Mouse (Mus musculus): ENCODE measurements around the gene Gm7073. TPM values are rescaled to one million over a fixed set of nuclear protein-coding genes. Genes with fewer than 3 reads are reported as not detected.

The Gm7073 gene
- not detected in 2 replicates for polyA plus RNA-seq (2012; ENCODE audit: insufficient read depth, insufficient read length, low replicate concordance, missing spikeins)

GRCm38 (mm10) chrX:60539149-60539548 is at the start of gene Gm7073:
Gene Gm7073, minus strand, starts transcription at chrX:60539249.
- TF ChIP-seq POLR2A (IDR thresholded peaks at IDR 0.05; ENCODE audit: insufficient read depth, low read depth, low read length) (no peak), CTCF (IDR thresholded peaks at IDR 0.05; ENCODE audit: insufficient read depth, low read depth, low read length) (no peak)

GRCm38 (mm10) chrX:60570539-60570938 is 31.5 kb upstream of the Gm7073 start:
- 46% methylated on average over 1 of the region's 1 CpGs for WGBS
- no peak overlapping the region for H3K27ac ChIP-seq (ENCODE audit: insufficient read depth, low read depth, low read length)
- H3K4me1 ChIP-seq (ENCODE audit: control insufficient read depth, insufficient read depth, low read length): no peaks in the 10 kb centered on the region
- no peak overlapping the region for H3K4me3 ChIP-seq (ENCODE audit: insufficient read depth, low read depth, low read length)
- TF ChIP-seq CTCF (IDR thresholded peaks at IDR 0.05; ENCODE audit: insufficient read depth, low read depth, low read length): no peak
- no peak for TF ChIP-seq POLR2A (IDR thresholded peaks at IDR 0.05; ENCODE audit: insufficient read depth, low read depth, low read length)

More at GRCm38 (mm10) chrX:60539149-60539548, at the start of gene Gm7073:
- no peaks in the 10 kb centered on the region for H3K4me1 ChIP-seq (ENCODE audit: control insufficient read depth, insufficient read depth, low read length)
- no peak within 1 kb of the TSS for H3K27ac ChIP-seq (ENCODE audit: insufficient read depth, low read depth, low read length)
- H3K4me3 ChIP-seq (ENCODE audit: insufficient read depth, low read depth, low read length): no peak within 1 kb of the TSS

GRCm38 (mm10) chrX:60569047-60569446 is 30.0 kb upstream of the Gm7073 start:
- no peaks in the 10 kb centered on the region for H3K4me1 ChIP-seq (ENCODE audit: control insufficient read depth, insufficient read depth, low read length)
- H3K27ac ChIP-seq (ENCODE audit: insufficient read depth, low read depth, low read length): no peak overlapping the region
- H3K4me3 ChIP-seq (ENCODE audit: insufficient read depth, low read depth, low read length): no peak overlapping the region
- TF ChIP-seq CTCF (IDR thresholded peaks at IDR 0.05; ENCODE audit: insufficient read depth, low read depth, low read length): no peak
- no peak for TF ChIP-seq POLR2A (IDR thresholded peaks at IDR 0.05; ENCODE audit: insufficient read depth, low read depth, low read length)

- 57% methylated on average over 4 of the region's 4 CpGs for WGBS
- Histone ChIP-seq H3K4me1 (ENCODE audit: control insufficient read depth, insufficient read depth, low read length) (no peaks in the 10 kb centered on the region), H3K4me3 (ENCODE audit: insufficient read depth, low read depth, low read length) (no peak overlapping the region), H3K27ac (ENCODE audit: insufficient read depth, low read depth, low read length) (no peak overlapping the region)
- TF ChIP-seq POLR2A (IDR thresholded peaks at IDR 0.05; ENCODE audit: insufficient read depth, low read depth, low read length): no peak
- no peak for TF ChIP-seq CTCF (IDR thresholded peaks at IDR 0.05; ENCODE audit: insufficient read depth, low read depth, low read length)
These were observed 16.2 kb upstream of the Gm7073 start for GRCm38 (mm10) chrX:60555242-60555641.

- Histone ChIP-seq H3K4me3 (ENCODE audit: insufficient read depth, low read depth, low read length) (peak overlapping the region; percentile 92), H3K4me1 (ENCODE audit: control insufficient read depth, insufficient read depth, low read length) (peaks cover 4% of the 10 kb centered on the region), H3K27ac (ENCODE audit: insufficient read depth, low read depth, low read length) (0 out of 2 replicates have a peak overlapping the region, but pooled peaks have one; percentile 57)
- WGBS: 34% methylated on average over 91 of the region's 113 CpGs
- TF ChIP-seq POLR2A (IDR thresholded peaks at IDR 0.05; ENCODE audit: insufficient read depth, low read depth, low read length): no peak
These were observed 8.6 kb upstream of the Gm7073 start for GRCm38 (mm10) chrX:60547444-60548304.

- Histone ChIP-seq H3K27ac (ENCODE audit: insufficient read depth, low read depth, low read length) (no peak overlapping the region), H3K4me1 (ENCODE audit: control insufficient read depth, insufficient read depth, low read length) (peaks cover 4% of the 10 kb centered on the region), H3K4me3 (ENCODE audit: insufficient read depth, low read depth, low read length) (peak overlapping the region; percentile 92)
- 20% methylated on average over 16 of the region's 16 CpGs for WGBS
- TF ChIP-seq CTCF (IDR thresholded peaks at IDR 0.05; ENCODE audit: insufficient read depth, low read depth, low read length) (no peak), POLR2A (IDR thresholded peaks at IDR 0.05; ENCODE audit: insufficient read depth, low read depth, low read length) (no peak)
These were observed 8.0 kb upstream of the Gm7073 start for GRCm38 (mm10) chrX:60547098-60547443.

GRCm38 (mm10) chrX:60545906-60546305 is 6.9 kb upstream of the Gm7073 start:
- WGBS: 39% methylated on average over 3 of the region's 3 CpGs
- H3K4me3 ChIP-seq (ENCODE audit: insufficient read depth, low read depth, low read length): no peak overlapping the region
- no peak for TF ChIP-seq POLR2A (IDR thresholded peaks at IDR 0.05; ENCODE audit: insufficient read depth, low read depth, low read length)
- no peak for TF ChIP-seq CTCF (IDR thresholded peaks at IDR 0.05; ENCODE audit: insufficient read depth, low read depth, low read length)
- peaks cover 4% of the 10 kb centered on the region for H3K4me1 ChIP-seq (ENCODE audit: control insufficient read depth, insufficient read depth, low read length)
- H3K27ac ChIP-seq (ENCODE audit: insufficient read depth, low read depth, low read length): no peak overlapping the region

GRCm38 (mm10) chrX:60545444-60545843 is 6.4 kb upstream of the Gm7073 start:
- TF ChIP-seq POLR2A (IDR thresholded peaks at IDR 0.05; ENCODE audit: insufficient read depth, low read depth, low read length) (no peak), CTCF (IDR thresholded peaks at IDR 0.05; ENCODE audit: insufficient read depth, low read depth, low read length) (no peak)
- WGBS: 0% methylated on average over 1 of the region's 1 CpGs
- Histone ChIP-seq H3K27ac (ENCODE audit: insufficient read depth, low read depth, low read length) (no peak overlapping the region), H3K4me1 (ENCODE audit: control insufficient read depth, insufficient read depth, low read length) (peaks cover 4% of the 10 kb centered on the region), H3K4me3 (ENCODE audit: insufficient read depth, low read depth, low read length) (no peak overlapping the region)

- TF ChIP-seq POLR2A (IDR thresholded peaks at IDR 0.05; ENCODE audit: insufficient read depth, low read depth, low read length): no peak
- no peak for TF ChIP-seq CTCF (IDR thresholded peaks at IDR 0.05; ENCODE audit: insufficient read depth, low read depth, low read length)
- H3K4me1 ChIP-seq (ENCODE audit: control insufficient read depth, insufficient read depth, low read length): peaks cover 4% of the 10 kb centered on the region
- no peak overlapping the region for H3K4me3 ChIP-seq (ENCODE audit: insufficient read depth, low read depth, low read length)
- no peak overlapping the region for H3K27ac ChIP-seq (ENCODE audit: insufficient read depth, low read depth, low read length)
- 64% methylated on average over 4 of the region's 4 CpGs for WGBS
These were observed 5.0 kb upstream of the Gm7073 start for GRCm38 (mm10) chrX:60544098-60544497.

Measured in olfactory bulb, adult 2 months (tissue).